Mouse (Mus musculus): Measurements from ENCODE around the gene Kdm7a.

DNA sequence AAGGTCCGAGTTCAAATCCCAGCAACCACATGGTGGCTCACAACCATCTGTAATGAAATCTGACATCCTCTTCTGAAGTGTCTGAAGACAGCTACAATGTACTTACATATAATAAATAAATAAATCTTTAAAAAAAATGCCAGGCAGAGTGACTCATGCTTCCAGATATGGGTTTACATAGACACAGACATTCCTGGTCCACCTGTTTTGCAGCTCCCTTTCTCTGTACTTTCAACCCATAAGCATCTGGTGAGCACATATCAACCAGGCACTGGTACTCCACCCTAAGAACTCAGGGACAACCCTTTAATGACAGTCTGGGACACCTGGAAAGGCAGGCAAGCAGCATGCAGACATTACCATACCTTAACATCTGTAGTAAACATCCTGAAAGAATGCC lies 91.2 kb downstream of the Kdm7a start:
- TF ChIP-seq POLR2A (IDR thresholded peaks at IDR 0.05; ENCODE audit: low read depth, low read length) (no peak), CTCF (conservative IDR thresholded peaks at IDR 0.05; ENCODE audit: insufficient read depth, insufficient read length, low read depth, low read length) (no peak)

Measured in kidney, adult 2 months (tissue).